Mouse (Mus musculus) midbrain, embryonic 16.5 days (tissue): ENCODE measurements around the gene St8sia6. TPM values are rescaled to one million over a fixed set of nuclear protein-coding genes. Genes with fewer than 3 reads are reported as not detected.

ENCODE experiments used
- ATAC-seq: fragments of 200-750 bp; cut with Nextera tagmentation; 2 replicates; pipeline ENCODE4 v1.8.0; 2017; ENCODE audit warnings: moderate TSS enrichment
- H3K27ac ChIP-seq: fragments of 300-500 bp; sonication (generic); 2 replicates; pipeline ENCODE4 v1.5.1; 2014; ENCODE audit warnings: mild to moderate bottlenecking, low read length, mixed read lengths
- H3K27me3 ChIP-seq: fragments of 300-500 bp; sonication (generic); 2 replicates; pipeline ENCODE4 v1.6.1; 2014; ENCODE audit warnings: low read depth, low read length, mixed read lengths; ENCODE audit not compliant: control insufficient read depth, insufficient read depth
- H3K36me3 ChIP-seq: fragments of 300-500 bp; sonication (generic); 2 replicates; pipeline ENCODE4 v1.6.1; 2014; ENCODE audit warnings: mild to moderate bottlenecking, low read length, moderate library complexity, mixed read lengths; ENCODE audit not compliant: control insufficient read depth, insufficient read depth
- H3K4me1 ChIP-seq: fragments of 300-500 bp; sonication (generic); 2 replicates; pipeline ENCODE4 v1.6.1; 2014; ENCODE audit warnings: mild to moderate bottlenecking, low read length, mixed read lengths; ENCODE audit not compliant: control insufficient read depth, insufficient read depth
- H3K4me2 ChIP-seq: fragments of 300-500 bp; sonication (generic); 2 replicates; pipeline ENCODE4 v1.6.1; 2014; ENCODE audit warnings: mild to moderate bottlenecking, low read length, mixed read lengths
- H3K4me3 ChIP-seq: fragments of 300-500 bp; sonication (generic); 2 replicates; pipeline ENCODE4 v1.5.1; 2014; ENCODE audit warnings: low read depth, mild to moderate bottlenecking, low read length, moderate library complexity, mixed read lengths
- H3K9ac ChIP-seq: fragments of 300-500 bp; sonication (generic); 2 replicates; pipeline ENCODE4 v1.6.1; 2014; ENCODE audit warnings: low read depth, low read length, mixed read lengths
- H3K9me3 ChIP-seq: fragments of 300-500 bp; sonication (generic); replicated peaks from 2 replicates; pipeline ENCODE4 v1.6.1; 2014; ENCODE audit warnings: mild to moderate bottlenecking, low read length, mixed read lengths; ENCODE audit not compliant: control insufficient read depth, poor library complexity, severe bottlenecking
- WGBS: fragments of 180-500 bp; shearing (Covaris S2); extraction: QIAGEN DNeasy Blood & Tissue Kit; methylation state at CpG from one replicate; pipeline ENCODE4 v1.1.7; 2014; 5-methylcytosine and 5-hydroxymethylcytosine counted together
- polyA plus RNA-seq: library from polyadenylated mRNA; unstranded; fragments of >200 nt; fragmentation: Nextera tagmentation; extraction: Ambion mirVana; gene quantifications from 2 replicates; pipeline ENCODE4 v1.2.1, GENCODE M21; 2015

Gene St8sia6
- polyA plus RNA-seq, 1 experiment from 2014 or later, result 1.9 TPM

GRCm38 (mm10) chr2:13777032-13777431 is 16.8 kb downstream of the St8sia6 start:
- H3K27me3 ChIP-seq, result no peaks in the 10 kb centered on the region
- no peaks in the 10 kb centered on the region for H3K36me3 ChIP-seq
- no peaks in the 10 kb centered on the region for H3K4me1 ChIP-seq
- H3K4me2 ChIP-seq, result no peak overlapping the region
- no peak for ATAC-seq
- H3K9me3 ChIP-seq, result no peaks in the 10 kb centered on the region
- H3K4me3 ChIP-seq, result no peak overlapping the region
- no peak overlapping the region for H3K27ac ChIP-seq
- no peak overlapping the region for H3K9ac ChIP-seq

- Histone ChIP-seq H3K9me3 (no peaks in the 10 kb centered on the region), H3K4me1 (no peaks in the 10 kb centered on the region), H3K27me3 (no peaks in the 10 kb centered on the region), H3K4me2 (no peak overlapping the region), H3K9ac (no peak overlapping the region), H3K27ac (no peak overlapping the region), H3K4me3 (no peak overlapping the region), H3K36me3 (no peaks in the 10 kb centered on the region)
- ATAC-seq, result no peak
- WGBS, result 95% methylated on average over 1 of the region's 1 CpGs
Measured at GRCm38 (mm10) chr2:13776453-13776852, 17.4 kb downstream of the St8sia6 start.

- H3K4me2 ChIP-seq, result no peak overlapping the region
- no peak overlapping the region for H3K9ac ChIP-seq
- 86% methylated on average over 3 of the region's 3 CpGs for WGBS
- H3K27ac ChIP-seq, result no peak overlapping the region
- H3K4me3 ChIP-seq, result no peak overlapping the region
- no peaks in the 10 kb centered on the region for H3K27me3 ChIP-seq
- H3K9me3 ChIP-seq, result no peaks in the 10 kb centered on the region
- H3K36me3 ChIP-seq, result no peaks in the 10 kb centered on the region
- H3K4me1 ChIP-seq, result no peaks in the 10 kb centered on the region
- no peak for ATAC-seq
Measured at GRCm38 (mm10) chr2:13775056-13775455, 18.8 kb downstream of the St8sia6 start.

GRCm38 (mm10) chr2:13768524-13768923 is 25.3 kb downstream of the St8sia6 start:
- Histone ChIP-seq H3K4me3 (no peak overlapping the region), H3K27ac (no peak overlapping the region), H3K4me1 (no peaks in the 10 kb centered on the region), H3K9me3 (no peaks in the 10 kb centered on the region), H3K27me3 (no peaks in the 10 kb centered on the region), H3K9ac (no peak overlapping the region), H3K36me3 (no peaks in the 10 kb centered on the region), H3K4me2 (no peak overlapping the region)
- no peak for ATAC-seq
- 78% methylated on average over 5 of the region's 5 CpGs for WGBS

GRCm38 (mm10) chr2:13767532-13768411 is 26.1 kb downstream of the St8sia6 start:
- Histone ChIP-seq H3K4me3 (no peak overlapping the region), H3K9ac (no peak overlapping the region), H3K4me1 (no peaks in the 10 kb centered on the region), H3K36me3 (no peaks in the 10 kb centered on the region), H3K27ac (no peak overlapping the region), H3K27me3 (no peaks in the 10 kb centered on the region), H3K9me3 (no peaks in the 10 kb centered on the region), H3K4me2 (no peak overlapping the region)
- WGBS, result 56% methylated on average over 9 of the region's 9 CpGs
- no peak for ATAC-seq

- Histone ChIP-seq H3K4me3 (no peak overlapping the region), H3K4me2 (no peak overlapping the region), H3K27me3 (no peaks in the 10 kb centered on the region), H3K4me1 (no peaks in the 10 kb centered on the region), H3K27ac (no peak overlapping the region), H3K9ac (no peak overlapping the region), H3K36me3 (no peaks in the 10 kb centered on the region), H3K9me3 (no peaks in the 10 kb centered on the region)
- no peak for ATAC-seq
Measured at GRCm38 (mm10) chr2:13760366-13760765, 33.5 kb downstream of the St8sia6 start.

GRCm38 (mm10) chr2:13757412-13757811 is 36.5 kb downstream of the St8sia6 start:
- no peak overlapping the region for H3K4me2 ChIP-seq

GRCm38 (mm10) chr2:13755733-13756132 is 38.1 kb downstream of the St8sia6 start:
- WGBS, result 73% methylated on average over 4 of the region's 4 CpGs

More at GRCm38 (mm10) chr2:13757412-13757811, 36.5 kb downstream of the St8sia6 start:
- no peaks in the 10 kb centered on the region for H3K9me3 ChIP-seq
- no peaks in the 10 kb centered on the region for H3K4me1 ChIP-seq
- no peak for ATAC-seq
- H3K4me3 ChIP-seq, result no peak overlapping the region
- no peaks in the 10 kb centered on the region for H3K36me3 ChIP-seq
- no peak overlapping the region for H3K27ac ChIP-seq
- WGBS, result 85% methylated on average over 7 of the region's 7 CpGs
- H3K27me3 ChIP-seq, result no peaks in the 10 kb centered on the region
- no peak overlapping the region for H3K9ac ChIP-seq

GRCm38 (mm10) chr2:13751691-13752090 is 42.2 kb downstream of the St8sia6 start:
- no peak overlapping the region for H3K4me2 ChIP-seq
- no peak for ATAC-seq
- no peaks in the 10 kb centered on the region for H3K27me3 ChIP-seq
- H3K36me3 ChIP-seq, result no peaks in the 10 kb centered on the region
- H3K4me3 ChIP-seq, result no peak overlapping the region
- H3K9ac ChIP-seq, result no peak overlapping the region
- H3K4me1 ChIP-seq, result no peaks in the 10 kb centered on the region
- no peaks in the 10 kb centered on the region for H3K9me3 ChIP-seq
- 91% methylated on average over 1 of the region's 1 CpGs for WGBS
- H3K27ac ChIP-seq, result no peak overlapping the region

More at GRCm38 (mm10) chr2:13755733-13756132, 38.1 kb downstream of the St8sia6 start:
- H3K9ac ChIP-seq, result no peak overlapping the region
- no peaks in the 10 kb centered on the region for H3K36me3 ChIP-seq
- no peak overlapping the region for H3K4me3 ChIP-seq
- no peaks in the 10 kb centered on the region for H3K27me3 ChIP-seq
- no peak for ATAC-seq
- H3K4me1 ChIP-seq, result no peaks in the 10 kb centered on the region
- H3K9me3 ChIP-seq, result no peaks in the 10 kb centered on the region
- H3K27ac ChIP-seq, result no peak overlapping the region
- H3K4me2 ChIP-seq, result no peak overlapping the region
